Mouse (Mus musculus) megakaryocyte-erythroid progenitor cell, adult 5 weeks (primary cell): ENCODE measurements around the gene Slc22a6. TPM values are rescaled to one million over a fixed set of nuclear protein-coding genes. Genes with fewer than 3 reads are reported as not detected.

Experiments used
- polyA plus RNA-seq: library from polyadenylated mRNA; stranded (reverse); fragments of >175 nt; gene quantifications from 2 replicates; pipeline ENCODE4 v1.2.3, GENCODE M21; 2012

The Slc22a6 gene
- polyA plus RNA-seq, result not detected in 2 replicates

GRCm38 (mm10) chr19:8617904-8618303 is at the start of gene Slc22a6:
Slc22a6 (plus strand) TSS chr19:8618039.

DNA sequence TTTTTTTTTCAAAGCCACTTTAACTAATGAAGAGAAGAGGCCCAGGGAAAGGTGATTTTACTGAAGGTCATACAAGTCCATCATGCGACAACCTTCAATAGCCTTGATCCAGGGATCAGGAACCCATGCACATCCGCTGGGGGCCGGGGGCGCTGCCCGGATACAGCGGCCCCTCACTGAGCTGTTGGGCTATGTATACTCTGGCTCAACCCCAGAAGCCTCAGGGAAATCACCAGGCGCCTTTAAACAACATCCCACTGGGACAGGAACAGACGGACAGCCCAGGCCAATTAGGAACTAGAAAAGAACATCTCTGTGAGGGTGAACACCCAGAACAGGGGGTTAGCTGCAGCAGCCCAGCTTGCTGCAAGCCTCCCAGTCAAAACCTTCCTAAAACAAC is 26.9 kb upstream of the Slc22a6 start, which contains the start of gene Slc22a8:
TSS of gene Slc22a8 (plus strand) at position 301 of the 400 bp plus-strand sequence.

GRCm38 (mm10) chr19:8663360-8663839 is 45.6 kb downstream of the Slc22a6 start, which contains the start of gene Chrm1:
Chrm1 (plus strand) TSS chr19:8663789.

Other genes starting within 250 kb of the Slc22a6 start
- gene Slc22a30, start 212.9 kb upstream of the Slc22a6 start, polyA plus RNA-seq, result not detected in 2 replicates
- 0.02 TPM in 1 of 2 replicates, not detected in the other for gene Slc22a8, start 26.8 kb upstream of the Slc22a6 start, polyA plus RNA-seq
- gene Chrm1, start 45.8 kb downstream of the Slc22a6 start, polyA plus RNA-seq, result 0.06 and 0.22 TPM in 2 replicates
- gene Slc3a2, start 105.3 kb downstream of the Slc22a6 start, polyA plus RNA-seq, result 116 and 163 TPM in 2 replicates
- 37.5 and 45.6 TPM in 2 replicates for gene Wdr74, start 117.8 kb downstream of the Slc22a6 start, polyA plus RNA-seq
- gene 1700092M07Rik, start 122.7 kb downstream of the Slc22a6 start, polyA plus RNA-seq, result 1.1 and 2.8 TPM in 2 replicates
- 24.2 and 27.7 TPM in 2 replicates for gene Stx5a, start 123.4 kb downstream of the Slc22a6 start, polyA plus RNA-seq
- gene Nxf1, start 139.0 kb downstream of the Slc22a6 start, polyA plus RNA-seq, result 37.5 and 54.2 TPM in 2 replicates
- 51.0 and 63.4 TPM in 2 replicates for gene Tmem223, start 153.0 kb downstream of the Slc22a6 start, polyA plus RNA-seq
- 61.1 and 78.1 TPM in 2 replicates for gene Tmem179b, start 156.4 kb downstream of the Slc22a6 start, polyA plus RNA-seq
- gene Taf6l, start 168.4 kb downstream of the Slc22a6 start, polyA plus RNA-seq, result 35.3 and 40.4 TPM in 2 replicates
- gene Polr2g, start 180.5 kb downstream of the Slc22a6 start, polyA plus RNA-seq, result 5.0 and 6.5 TPM in 2 replicates
- gene Zbtb3, start 184.5 kb downstream of the Slc22a6 start, polyA plus RNA-seq, result 0.30 and 0.85 TPM in 2 replicates
- 2.8 and 3.5 TPM in 2 replicates for gene Ttc9c, start 201.3 kb downstream of the Slc22a6 start, polyA plus RNA-seq
- gene Hnrnpul2, start 202.0 kb downstream of the Slc22a6 start, polyA plus RNA-seq, result 136 and 204 TPM in 2 replicates
- 141 and 155 TPM in 2 replicates for gene AC129217.1, start 211.7 kb downstream of the Slc22a6 start, polyA plus RNA-seq
- 91.7 and 97.7 TPM in 2 replicates for gene Bscl2, start 219.4 kb downstream of the Slc22a6 start, polyA plus RNA-seq
- not detected in 2 replicates for gene Gng3, start 221.2 kb downstream of the Slc22a6 start, polyA plus RNA-seq
- gene Lrrn4cl, start 232.7 kb downstream of the Slc22a6 start, polyA plus RNA-seq, result 0.07 and 0.34 TPM in 2 replicates